Mouse (Mus musculus) midbrain, embryonic 13.5 days (tissue): ENCODE measurements at regions not wholly inside any gene's neighbourhood (a gene's known extent, or its start where the extent isn't known, plus 50 kb on each side); places are given as distances from the start of the nearest gene placed in this dataset.
A peak's percentile ranks its signal among the peaks of the same experiment; 100 is the strongest.
"Not testable (repeated sequence)": the region's sequence is repeated elsewhere in the genome, so short reads cannot be mapped to it uniquely, and the experiment has no call there.

Experiments used
- ATAC-seq: fragments of 200-750 bp; cut with Nextera tagmentation; 2 replicates; pipeline ENCODE4 v1.8.0; 2017; ENCODE audit warnings: mild to moderate bottlenecking, moderate TSS enrichment, moderate library complexity
- H3K27ac ChIP-seq: fragments of 300-500 bp; sonication (generic); 2 replicates; pipeline ENCODE4 v1.5.1; 2015; ENCODE audit warnings: inconsistent platforms, mild to moderate bottlenecking, moderate library complexity
- H3K27me3 ChIP-seq: fragments of 300-500 bp; sonication (generic); 2 replicates; pipeline ENCODE4 v1.6.1; 2015; ENCODE audit warnings: mild to moderate bottlenecking, inconsistent platforms
- H3K36me3 ChIP-seq: fragments of 300-500 bp; sonication (generic); 2 replicates; pipeline ENCODE4 v1.6.1; 2015; ENCODE audit warnings: mild to moderate bottlenecking, inconsistent platforms
- H3K4me1 ChIP-seq: fragments of 300-500 bp; sonication (generic); replicated peaks from 2 replicates; pipeline ENCODE4 v1.6.1; 2015; ENCODE audit warnings: inconsistent platforms
- H3K4me2 ChIP-seq: fragments of 300-500 bp; sonication (generic); replicated peaks from 2 replicates; pipeline ENCODE4 v1.6.1; 2015; ENCODE audit warnings: moderate library complexity, mild to moderate bottlenecking, inconsistent platforms
- H3K4me3 ChIP-seq: fragments of 300-500 bp; sonication (generic); replicated peaks from 2 replicates; pipeline ENCODE4 v1.5.1; 2015; ENCODE audit warnings: mild to moderate bottlenecking, inconsistent platforms
- H3K9ac ChIP-seq: fragments of 300-500 bp; sonication (generic); replicated peaks from 2 replicates; pipeline ENCODE4 v1.6.1; 2015; ENCODE audit warnings: mild to moderate bottlenecking, inconsistent platforms
- H3K9me3 ChIP-seq: fragments of 300-500 bp; sonication (generic); 2 replicates; pipeline ENCODE4 v1.6.1; 2016; ENCODE audit warnings: mild to moderate bottlenecking, inconsistent platforms
- WGBS: fragments of 180-500 bp; shearing (Covaris S2); methylation state at CpG from one replicate; pipeline ENCODE4 v1.1.7; 2015; 5-methylcytosine and 5-hydroxymethylcytosine counted together

DNA sequence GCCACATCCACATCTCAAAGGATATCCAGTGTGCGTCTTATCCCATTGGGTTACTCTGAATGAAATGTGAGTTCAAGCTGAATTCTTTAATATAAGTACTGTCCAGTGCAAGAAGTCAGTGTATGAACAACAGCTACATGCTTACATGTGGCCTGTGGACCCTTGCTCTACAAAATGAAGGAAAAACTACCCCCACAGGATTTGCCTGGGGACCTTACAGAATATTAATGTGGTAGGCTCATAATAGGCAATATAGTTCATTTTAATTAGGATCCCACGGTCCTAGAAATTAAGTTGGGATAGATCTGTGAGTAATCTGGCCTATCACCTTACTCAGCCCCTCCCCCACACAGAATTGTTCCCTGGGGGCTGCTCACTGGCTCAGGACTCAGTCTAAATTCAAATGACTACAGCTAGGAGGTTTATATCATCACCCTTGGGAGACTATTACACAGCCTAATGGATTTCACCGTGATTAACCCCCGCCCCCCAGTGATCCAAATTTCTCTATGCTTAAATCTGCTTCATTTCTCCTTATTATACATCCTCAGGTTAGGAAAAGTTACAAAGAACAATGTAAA, 145.4 kb upstream of the 1700025G04Rik start:
- no peak overlapping the region for H3K9ac ChIP-seq
- no peak overlapping the region for H3K27ac ChIP-seq
- no peak overlapping the region for H3K4me2 ChIP-seq
- no peak overlapping the region for H3K4me3 ChIP-seq
- H3K36me3 ChIP-seq: no peaks in the 10 kb centered on the region
- WGBS: 68% methylated on average over 4 of the region's 4 CpGs
- ATAC-seq: no peak
- H3K9me3 ChIP-seq: no peaks in the 10 kb centered on the region
- H3K4me1 ChIP-seq: peaks cover 9% of the 10 kb centered on the region; the same call in 1 of the 2 replicates
- H3K27me3 ChIP-seq: no peaks in the 10 kb centered on the region

GRCm38 (mm10) chr1:152234716-152235115, 144.8 kb upstream of the 1700025G04Rik start:
- Histone ChIP-seq H3K9ac (no peak overlapping the region), H3K27me3 (no peaks in the 10 kb centered on the region), H3K36me3 (no peaks in the 10 kb centered on the region), H3K9me3 (no peaks in the 10 kb centered on the region), H3K4me3 (no peak overlapping the region), H3K4me1 (peaks cover 9% of the 10 kb centered on the region; the same call in 1 of the 2 replicates), H3K4me2 (no peak overlapping the region), H3K27ac (no peak overlapping the region)
- no peak for ATAC-seq
- WGBS: 96% methylated on average over 2 of the region's 2 CpGs

DNA sequence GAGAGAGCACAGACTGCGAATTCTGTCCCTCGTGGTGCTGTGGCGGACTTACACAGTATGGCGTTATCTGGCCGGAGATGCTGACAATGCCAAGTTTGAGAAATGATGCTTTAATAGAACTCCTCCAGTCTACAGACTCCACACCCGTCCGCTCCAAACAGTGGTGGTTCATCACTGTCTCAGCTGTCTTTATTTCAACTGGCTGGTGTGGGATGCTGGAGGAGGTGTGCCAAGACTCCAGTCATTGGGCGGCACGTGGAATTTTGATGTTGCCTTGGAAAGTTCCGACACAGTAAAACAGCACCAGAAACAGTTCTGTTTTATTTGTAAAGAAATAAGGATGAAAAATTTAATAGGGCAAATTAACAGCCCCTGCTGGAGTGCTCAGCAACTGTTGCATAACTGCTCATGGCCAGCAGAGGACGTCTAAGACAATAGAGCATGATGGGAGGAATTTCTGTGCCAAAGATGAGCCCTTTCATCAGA, 141.8 kb upstream of the 1700025G04Rik start:
- 81% methylated on average over 11 of the region's 11 CpGs for WGBS
- H3K9ac ChIP-seq: no peak overlapping the region
- H3K27ac ChIP-seq: no peak overlapping the region
- no peak for ATAC-seq
- H3K36me3 ChIP-seq: no peaks in the 10 kb centered on the region
- H3K4me1 ChIP-seq: peaks cover 9% of the 10 kb centered on the region; the same call in 1 of the 2 replicates
- H3K4me3 ChIP-seq: no peak overlapping the region
- H3K9me3 ChIP-seq: no peaks in the 10 kb centered on the region
- H3K4me2 ChIP-seq: no peak overlapping the region
- no peaks in the 10 kb centered on the region for H3K27me3 ChIP-seq

- H3K27me3 ChIP-seq: no peaks in the 10 kb centered on the region
- no peaks in the 10 kb centered on the region for H3K9me3 ChIP-seq
- 60% methylated on average over 2 of the region's 2 CpGs for WGBS
- H3K27ac ChIP-seq: no peak overlapping the region
- no peak overlapping the region for H3K9ac ChIP-seq
- no peak overlapping the region for H3K4me3 ChIP-seq
- ATAC-seq: no peak
- H3K4me2 ChIP-seq: no peak overlapping the region
- 0 out of 2 replicates have a peak, but pooled peaks cover 2% of the 10 kb centered on the region for H3K4me1 ChIP-seq
- no peaks in the 10 kb centered on the region for H3K36me3 ChIP-seq
These were observed 139.8 kb upstream of the 1700025G04Rik start for GRCm38 (mm10) chr1:152229709-152230108.

GRCm38 (mm10) chr1:152226049-152226448, 136.1 kb upstream of the 1700025G04Rik start:
- H3K9me3 ChIP-seq: no peaks in the 10 kb centered on the region
- ATAC-seq: no peak
- no peaks in the 10 kb centered on the region for H3K27me3 ChIP-seq
- H3K4me2 ChIP-seq: no peak overlapping the region
- H3K27ac ChIP-seq: no peak overlapping the region
- H3K4me3 ChIP-seq: no peak overlapping the region
- WGBS: 98% methylated on average over 3 of the region's 3 CpGs
- H3K4me1 ChIP-seq: no peaks in the 10 kb centered on the region
- H3K9ac ChIP-seq: no peak overlapping the region
- H3K36me3 ChIP-seq: no peaks in the 10 kb centered on the region

GRCm38 (mm10) chr1:152223666-152224065, 133.7 kb upstream of the 1700025G04Rik start:
- Histone ChIP-seq H3K4me2 (no peak overlapping the region), H3K4me1 (no peaks in the 10 kb centered on the region), H3K27me3 (no peaks in the 10 kb centered on the region), H3K27ac (no peak overlapping the region), H3K9me3 (no peaks in the 10 kb centered on the region), H3K9ac (no peak overlapping the region), H3K4me3 (no peak overlapping the region), H3K36me3 (no peaks in the 10 kb centered on the region)
- 88% methylated on average over 1 of the region's 1 CpGs for WGBS
- ATAC-seq: no peak

DNA sequence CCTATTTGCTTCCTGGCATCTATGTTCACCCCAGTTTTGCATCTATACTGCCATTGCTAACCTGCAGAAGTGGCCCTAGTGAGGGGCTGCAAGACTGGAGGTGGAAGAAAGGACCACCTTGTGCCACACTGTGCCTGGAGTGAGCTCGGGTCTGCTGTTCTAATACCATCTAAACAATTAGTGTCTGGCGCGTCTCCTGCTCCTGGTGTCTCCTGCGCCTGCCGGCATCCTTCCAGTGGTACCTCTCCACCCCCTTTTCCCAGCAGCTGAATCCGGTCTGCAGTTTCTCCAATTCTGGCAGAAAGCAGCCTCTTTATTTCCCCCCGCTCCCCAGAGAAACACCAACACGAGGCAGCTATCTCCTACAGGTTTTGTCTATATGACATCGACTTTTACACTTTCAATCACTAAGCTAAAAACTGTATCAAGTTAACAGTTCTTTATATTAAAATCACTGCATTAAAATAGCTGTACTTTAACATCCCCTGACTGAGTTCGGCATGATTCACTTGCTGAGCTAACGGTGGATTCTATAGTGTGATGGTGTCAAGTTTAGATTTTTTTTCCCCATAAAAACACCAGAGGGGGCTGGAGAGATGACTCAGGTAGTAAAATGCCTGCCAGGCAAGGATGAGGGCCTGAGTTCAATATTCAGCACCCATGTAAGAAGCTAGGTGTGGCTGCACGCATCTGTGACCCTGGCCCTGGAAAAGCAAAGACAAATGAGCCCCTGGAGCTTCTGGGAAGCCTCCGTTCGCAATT, 131.1 kb upstream of the 1700025G04Rik start:
- 89% methylated on average over 14 of the region's 14 CpGs for WGBS
- Histone ChIP-seq H3K4me1 (no peaks in the 10 kb centered on the region), H3K27ac (no peak overlapping the region), H3K27me3 (no peaks in the 10 kb centered on the region), H3K9ac (no peak overlapping the region), H3K9me3 (no peaks in the 10 kb centered on the region), H3K4me3 (no peak overlapping the region), H3K4me2 (no peak overlapping the region), H3K36me3 (no peaks in the 10 kb centered on the region)
- no peak for ATAC-seq

- H3K4me1 ChIP-seq, H3K9ac ChIP-seq, H3K9me3 ChIP-seq, H3K27ac ChIP-seq, H3K4me3 ChIP-seq, H3K27me3 ChIP-seq, H3K36me3 ChIP-seq, H3K4me2 ChIP-seq, ATAC-seq: not testable (repeated sequence)
- WGBS: 67% methylated on average over 4 of the region's 5 CpGs
These were observed 129.8 kb upstream of the 1700025G04Rik start for GRCm38 (mm10) chr1:152219752-152220151.

DNA sequence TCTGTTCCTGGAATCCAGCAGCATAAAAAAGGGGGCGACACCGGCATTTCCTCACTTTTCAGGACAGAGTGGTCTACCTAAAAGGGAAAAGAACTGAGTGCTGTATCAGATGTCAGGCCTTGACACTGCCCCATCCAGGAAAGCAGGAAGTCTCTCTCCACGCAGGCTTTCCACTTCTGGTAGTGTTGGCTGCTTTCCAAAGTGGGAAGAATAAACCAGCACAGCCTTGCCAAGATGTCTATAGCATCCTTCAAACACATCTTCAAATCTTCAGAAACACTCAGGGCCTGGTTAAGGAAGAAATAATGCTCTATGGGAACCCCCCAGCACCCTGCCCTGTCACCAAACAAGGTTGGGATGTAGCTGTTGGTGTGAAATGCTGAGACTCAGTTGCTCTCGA, 127.5 kb upstream of the 1700025G04Rik start:
- ATAC-seq: no peak
- Histone ChIP-seq H3K4me1 (no peaks in the 10 kb centered on the region), H3K9ac (no peak overlapping the region), H3K27me3 (no peaks in the 10 kb centered on the region), H3K4me3 (no peak overlapping the region), H3K27ac (no peak overlapping the region), H3K36me3 (no peaks in the 10 kb centered on the region), H3K9me3 (no peaks in the 10 kb centered on the region), H3K4me2 (no peak overlapping the region)
- WGBS: 76% methylated on average over 4 of the region's 4 CpGs

DNA sequence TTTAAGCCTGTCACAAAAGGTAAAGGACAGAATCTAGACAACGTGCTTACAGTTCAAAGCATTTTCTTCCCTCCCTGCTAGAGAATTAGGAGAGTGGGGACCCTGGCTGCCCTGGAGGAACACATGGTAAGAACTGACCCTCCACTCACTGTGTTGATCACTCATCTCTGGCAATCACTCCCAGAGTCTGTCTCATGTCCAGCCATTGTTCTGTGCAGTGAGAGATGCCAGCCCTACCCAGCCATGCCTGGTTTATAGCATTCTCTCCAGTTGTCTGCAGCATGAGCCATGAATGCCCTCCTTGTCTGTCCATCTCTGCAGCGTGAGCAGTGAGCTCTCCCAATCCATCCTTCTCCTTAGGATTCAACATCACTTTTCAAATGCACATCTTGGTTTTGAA, 124.5 kb upstream of the 1700025G04Rik start:
- H3K9ac ChIP-seq: no peak overlapping the region

DNA sequence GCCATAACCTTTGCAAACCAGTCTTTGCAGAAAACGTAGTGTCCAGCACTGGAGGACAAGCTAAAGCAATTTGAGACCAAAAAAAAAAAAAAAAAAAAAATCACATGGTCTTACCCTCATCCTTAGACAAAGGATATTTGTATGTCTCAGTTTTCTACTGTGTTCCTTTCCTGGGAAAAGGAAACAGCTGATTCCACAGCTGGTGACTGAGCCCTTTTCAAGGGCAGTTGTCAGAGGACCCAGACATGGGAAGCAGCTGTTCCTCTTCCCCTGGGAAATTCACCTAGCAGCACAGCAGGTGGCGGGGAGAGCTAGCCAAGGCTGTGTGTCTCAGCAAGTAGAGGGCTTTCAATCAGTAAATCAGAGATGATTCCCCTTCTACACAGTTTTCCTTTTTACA, 113.3 kb upstream of the 1700025G04Rik start:
- H3K4me2 ChIP-seq: no peak overlapping the region
- 0 out of 2 replicates have a peak, but pooled peaks have one; percentile 20 for ATAC-seq
- WGBS: 47% methylated on average over 2 of the region's 2 CpGs
- no peak overlapping the region for H3K4me3 ChIP-seq
- no peaks in the 10 kb centered on the region for H3K9me3 ChIP-seq
- peaks cover 4% of the 10 kb centered on the region; the same call in 1 of the 2 replicates for H3K4me1 ChIP-seq
- no peaks in the 10 kb centered on the region for H3K36me3 ChIP-seq
- no peaks in the 10 kb centered on the region for H3K27me3 ChIP-seq
- no peak overlapping the region for H3K27ac ChIP-seq
- H3K9ac ChIP-seq: no peak overlapping the region

More for the DNA sequence above, 124.5 kb upstream of the 1700025G04Rik start:
- no peak overlapping the region for H3K27ac ChIP-seq
- no peaks in the 10 kb centered on the region for H3K36me3 ChIP-seq
- no peak overlapping the region for H3K4me2 ChIP-seq
- H3K27me3 ChIP-seq: no peaks in the 10 kb centered on the region
- ATAC-seq: no peak
- peaks cover 2% of the 10 kb centered on the region; the same call in 1 of the 2 replicates for H3K9me3 ChIP-seq
- no peaks in the 10 kb centered on the region for H3K4me1 ChIP-seq
- H3K4me3 ChIP-seq: no peak overlapping the region
- 86% methylated on average over 2 of the region's 2 CpGs for WGBS

GRCm38 (mm10) chr1:152188700-152189099, 98.8 kb upstream of the 1700025G04Rik start:
- no peak for ATAC-seq
- H3K4me3 ChIP-seq: no peak overlapping the region
- H3K4me2 ChIP-seq: no peak overlapping the region
- no peak overlapping the region for H3K9ac ChIP-seq
- 37% methylated on average over 6 of the region's 6 CpGs for WGBS
- H3K27ac ChIP-seq: no peak overlapping the region
- H3K4me1 ChIP-seq: 0 out of 2 replicates have a peak, but pooled peaks cover 8% of the 10 kb centered on the region
- no peaks in the 10 kb centered on the region for H3K27me3 ChIP-seq
- no peaks in the 10 kb centered on the region for H3K9me3 ChIP-seq
- no peaks in the 10 kb centered on the region for H3K36me3 ChIP-seq
